Mouse (Mus musculus): ENCODE data around the gene Serinc5.

DNA sequence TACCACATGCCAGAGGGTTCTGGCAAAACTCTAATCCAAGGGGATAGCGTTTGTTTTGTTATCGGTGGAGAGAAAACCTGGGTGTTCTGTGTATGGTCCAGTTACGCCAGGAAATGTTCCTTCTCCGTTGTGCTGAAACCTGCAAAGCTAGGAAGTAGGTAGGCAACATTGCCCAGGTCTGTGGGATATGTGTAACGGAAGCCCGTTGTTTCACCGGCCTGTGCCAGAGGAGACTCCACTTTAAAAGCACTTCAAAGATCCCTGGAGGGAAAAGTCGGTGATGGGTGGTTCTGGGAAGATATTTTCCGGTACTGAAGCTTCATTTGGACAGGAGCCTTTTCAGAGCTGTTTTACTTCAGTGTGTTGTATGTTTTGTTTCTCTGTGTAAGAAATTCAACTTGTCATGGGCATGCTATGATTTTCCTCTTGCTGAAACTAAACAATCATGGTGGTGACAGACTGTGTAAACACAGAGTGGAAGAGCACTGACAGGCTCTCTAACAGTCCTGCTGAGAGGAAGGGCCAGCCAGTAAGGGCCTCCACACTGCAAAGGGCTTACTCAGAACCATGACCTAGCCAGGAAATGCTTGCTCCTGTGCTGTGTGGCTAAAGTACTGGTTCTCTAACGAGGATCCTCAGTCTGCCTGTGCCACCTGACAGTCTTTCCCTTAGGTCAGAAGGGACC lies 83.1 kb downstream of the Serinc5 start:
- no peak for TF ChIP-seq CTCF (conservative IDR thresholded peaks at IDR 0.05; ENCODE audit: insufficient read depth, insufficient read length, low read depth, low read length)
- no peak for TF ChIP-seq POLR2A (IDR thresholded peaks at IDR 0.05; ENCODE audit: low read depth, low read length)
